Mouse (Mus musculus): ENCODE data around the gene Capn7. TPM values are rescaled to one million over a fixed set of nuclear protein-coding genes. Genes with fewer than 3 reads are reported as not detected.

The Capn7 gene
- polyA plus RNA-seq, 1 experiment from 2014 or later: 49.8 TPM

GRCm38 (mm10) chr14:31396428-31396827, 60.0 kb downstream of the Capn7 start:
- ATAC-seq (ENCODE audit: low FRiP score, low TSS enrichment): no peak
- Histone ChIP-seq H3K4me2 (replicated peaks; ENCODE audit: low read depth, low read length) (no peak overlapping the region), H3K27me3 (ENCODE audit: control insufficient read depth, insufficient read depth, low read length) (no peaks in the 10 kb centered on the region), H3K9ac (ENCODE audit: low read depth, low read length) (no peak overlapping the region), H3K4me1 (ENCODE audit: control insufficient read depth, insufficient read depth, low read length) (peaks cover 12% of the 10 kb centered on the region), H3K27ac (ENCODE audit: low read depth, low read length) (no peak overlapping the region), H3K4me3 (ENCODE audit: low read length) (no peak overlapping the region), H3K36me3 (ENCODE audit: control insufficient read depth, insufficient read depth, low read length) (no peaks in the 10 kb centered on the region), H3K9me3 (ENCODE audit: control insufficient read depth, low read length) (peaks cover 6% of the 10 kb centered on the region; the same call in 1 of the 2 replicates)
- 89% methylated on average over 2 of the region's 2 CpGs for WGBS

GRCm38 (mm10) chr14:31397353-31397752, 60.9 kb downstream of the Capn7 start:
- WGBS: 80% methylated on average over 12 of the region's 12 CpGs
- no peaks in the 10 kb centered on the region for H3K36me3 ChIP-seq (ENCODE audit: control insufficient read depth, insufficient read depth, low read length)
- no peak overlapping the region for H3K27ac ChIP-seq (ENCODE audit: low read depth, low read length)
- H3K9ac ChIP-seq (ENCODE audit: low read depth, low read length): no peak overlapping the region
- peaks cover 18% of the 10 kb centered on the region for H3K4me1 ChIP-seq (ENCODE audit: control insufficient read depth, insufficient read depth, low read length)
- H3K9me3 ChIP-seq (ENCODE audit: control insufficient read depth, low read length): peaks cover 6% of the 10 kb centered on the region; the same call in 1 of the 2 replicates
- no peak overlapping the region for H3K4me2 ChIP-seq (replicated peaks; ENCODE audit: low read depth, low read length)
- ATAC-seq (ENCODE audit: low FRiP score, low TSS enrichment): no peak
- no peak overlapping the region for H3K4me3 ChIP-seq (ENCODE audit: low read length)
- H3K27me3 ChIP-seq (ENCODE audit: control insufficient read depth, insufficient read depth, low read length): no peaks in the 10 kb centered on the region

- Histone ChIP-seq H3K9ac (ENCODE audit: low read depth, low read length) (no peak overlapping the region), H3K4me2 (replicated peaks; ENCODE audit: low read depth, low read length) (no peak overlapping the region), H3K4me3 (ENCODE audit: low read length) (no peak overlapping the region), H3K9me3 (ENCODE audit: control insufficient read depth, low read length) (peaks cover 6% of the 10 kb centered on the region; the same call in 1 of the 2 replicates), H3K36me3 (ENCODE audit: control insufficient read depth, insufficient read depth, low read length) (no peaks in the 10 kb centered on the region), H3K4me1 (ENCODE audit: control insufficient read depth, insufficient read depth, low read length) (peaks cover 18% of the 10 kb centered on the region), H3K27ac (ENCODE audit: low read depth, low read length) (no peak overlapping the region), H3K27me3 (ENCODE audit: control insufficient read depth, insufficient read depth, low read length) (no peaks in the 10 kb centered on the region)
- ATAC-seq (ENCODE audit: low FRiP score, low TSS enrichment): no peak
- WGBS: 82% methylated on average over 9 of the region's 9 CpGs
These were observed 61.6 kb downstream of the Capn7 start for GRCm38 (mm10) chr14:31397791-31398595.

GRCm38 (mm10) chr14:31398819-31399218, 62.4 kb downstream of the Capn7 start:
- Histone ChIP-seq H3K9me3 (ENCODE audit: control insufficient read depth, low read length) (peaks cover 6% of the 10 kb centered on the region; the same call in 1 of the 2 replicates), H3K4me1 (ENCODE audit: control insufficient read depth, insufficient read depth, low read length) (peaks cover 18% of the 10 kb centered on the region), H3K4me3 (ENCODE audit: low read length) (no peak overlapping the region), H3K36me3 (ENCODE audit: control insufficient read depth, insufficient read depth, low read length) (no peaks in the 10 kb centered on the region), H3K27ac (ENCODE audit: low read depth, low read length) (no peak overlapping the region), H3K4me2 (replicated peaks; ENCODE audit: low read depth, low read length) (no peak overlapping the region), H3K27me3 (ENCODE audit: control insufficient read depth, insufficient read depth, low read length) (no peaks in the 10 kb centered on the region), H3K9ac (ENCODE audit: low read depth, low read length) (no peak overlapping the region)
- no peak for ATAC-seq (ENCODE audit: low FRiP score, low TSS enrichment)
- WGBS: 92% methylated on average over 11 of the region's 11 CpGs

GRCm38 (mm10) chr14:31399271-31399670, 62.8 kb downstream of the Capn7 start:
- Histone ChIP-seq H3K4me3 (ENCODE audit: low read length) (no peak overlapping the region), H3K9me3 (ENCODE audit: control insufficient read depth, low read length) (peaks cover 6% of the 10 kb centered on the region; the same call in 1 of the 2 replicates), H3K4me1 (ENCODE audit: control insufficient read depth, insufficient read depth, low read length) (peaks cover 18% of the 10 kb centered on the region), H3K27ac (ENCODE audit: low read depth, low read length) (no peak overlapping the region), H3K4me2 (replicated peaks; ENCODE audit: low read depth, low read length) (no peak overlapping the region), H3K27me3 (ENCODE audit: control insufficient read depth, insufficient read depth, low read length) (no peaks in the 10 kb centered on the region), H3K9ac (ENCODE audit: low read depth, low read length) (no peak overlapping the region), H3K36me3 (ENCODE audit: control insufficient read depth, insufficient read depth, low read length) (no peaks in the 10 kb centered on the region)
- no peak for ATAC-seq (ENCODE audit: low FRiP score, low TSS enrichment)
- 89% methylated on average over 3 of the region's 3 CpGs for WGBS

GRCm38 (mm10) chr14:31400246-31400645, 63.8 kb downstream of the Capn7 start:
- no peak overlapping the region for H3K4me3 ChIP-seq (ENCODE audit: low read length)
- H3K36me3 ChIP-seq (ENCODE audit: control insufficient read depth, insufficient read depth, low read length): no peaks in the 10 kb centered on the region
- H3K27me3 ChIP-seq (ENCODE audit: control insufficient read depth, insufficient read depth, low read length): no peaks in the 10 kb centered on the region
- peaks cover 19% of the 10 kb centered on the region for H3K4me1 ChIP-seq (ENCODE audit: control insufficient read depth, insufficient read depth, low read length)
- no peak overlapping the region for H3K9ac ChIP-seq (ENCODE audit: low read depth, low read length)
- H3K27ac ChIP-seq (ENCODE audit: low read depth, low read length): no peak overlapping the region
- H3K4me2 ChIP-seq (replicated peaks; ENCODE audit: low read depth, low read length): no peak overlapping the region
- 68% methylated on average over 7 of the region's 7 CpGs for WGBS
- no peak for ATAC-seq (ENCODE audit: low FRiP score, low TSS enrichment)
- peaks cover 4% of the 10 kb centered on the region; the same call in 1 of the 2 replicates for H3K9me3 ChIP-seq (ENCODE audit: control insufficient read depth, low read length)

- WGBS: 63% methylated on average over 11 of the region's 11 CpGs
- Histone ChIP-seq H3K36me3 (ENCODE audit: control insufficient read depth, insufficient read depth, low read length) (no peaks in the 10 kb centered on the region), H3K4me1 (ENCODE audit: control insufficient read depth, insufficient read depth, low read length) (peaks cover 20% of the 10 kb centered on the region), H3K4me3 (ENCODE audit: low read length) (no peak overlapping the region), H3K27me3 (ENCODE audit: control insufficient read depth, insufficient read depth, low read length) (no peaks in the 10 kb centered on the region), H3K9ac (ENCODE audit: low read depth, low read length) (no peak overlapping the region), H3K9me3 (ENCODE audit: control insufficient read depth, low read length) (no peaks in the 10 kb centered on the region), H3K27ac (ENCODE audit: low read depth, low read length) (no peak overlapping the region), H3K4me2 (replicated peaks; ENCODE audit: low read depth, low read length) (no peak overlapping the region)
- ATAC-seq (ENCODE audit: low FRiP score, low TSS enrichment): no peak
These were observed 64.5 kb downstream of the Capn7 start for GRCm38 (mm10) chr14:31400896-31401295.

- no peak for ATAC-seq (ENCODE audit: low FRiP score, low TSS enrichment)
- Histone ChIP-seq H3K36me3 (ENCODE audit: control insufficient read depth, insufficient read depth, low read length) (no peaks in the 10 kb centered on the region), H3K4me1 (ENCODE audit: control insufficient read depth, insufficient read depth, low read length) (peaks cover 25% of the 10 kb centered on the region), H3K9me3 (ENCODE audit: control insufficient read depth, low read length) (no peaks in the 10 kb centered on the region), H3K27me3 (ENCODE audit: control insufficient read depth, insufficient read depth, low read length) (no peaks in the 10 kb centered on the region), H3K4me3 (ENCODE audit: low read length) (no peak overlapping the region), H3K27ac (ENCODE audit: low read depth, low read length) (no peak overlapping the region), H3K9ac (ENCODE audit: low read depth, low read length) (no peak overlapping the region), H3K4me2 (replicated peaks; ENCODE audit: low read depth, low read length) (no peak overlapping the region)
- WGBS: 74% methylated on average over 6 of the region's 6 CpGs
These were observed 65.5 kb downstream of the Capn7 start for GRCm38 (mm10) chr14:31401918-31402427.

- no peak overlapping the region for H3K4me3 ChIP-seq (ENCODE audit: low read length)
- 77% methylated on average over 5 of the region's 5 CpGs for WGBS
- H3K27me3 ChIP-seq (ENCODE audit: control insufficient read depth, insufficient read depth, low read length): no peaks in the 10 kb centered on the region
- H3K4me2 ChIP-seq (replicated peaks; ENCODE audit: low read depth, low read length): no peak overlapping the region
- no peaks in the 10 kb centered on the region for H3K9me3 ChIP-seq (ENCODE audit: control insufficient read depth, low read length)
- no peak overlapping the region for H3K27ac ChIP-seq (ENCODE audit: low read depth, low read length)
- no peak for ATAC-seq (ENCODE audit: low FRiP score, low TSS enrichment)
- H3K36me3 ChIP-seq (ENCODE audit: control insufficient read depth, insufficient read depth, low read length): no peaks in the 10 kb centered on the region
- peaks cover 29% of the 10 kb centered on the region for H3K4me1 ChIP-seq (ENCODE audit: control insufficient read depth, insufficient read depth, low read length)
- no peak overlapping the region for H3K9ac ChIP-seq (ENCODE audit: low read depth, low read length)
These were observed 66.3 kb downstream of the Capn7 start for GRCm38 (mm10) chr14:31402693-31403092.
